Mouse (Mus musculus) CH12.LX (cell line): ENCODE measurements around the gene Gsg1l. TPM values are rescaled to one million over a fixed set of nuclear protein-coding genes. Genes with fewer than 3 reads are reported as not detected.

ENCODE experiments used
- DNase-seq: peaks from one replicate; pipeline ENCODE4 v3.0.0-alpha.2; 2013; ENCODE audit errors: extremely low read depth
- H3K27ac ChIP-seq: 2 replicates; pipeline ENCODE4 v1.5.1; 2012; ENCODE audit warnings: low read depth, mild to moderate bottlenecking, control low read depth, moderate library complexity; ENCODE audit not compliant: insufficient read depth
- H3K27me3 ChIP-seq: replicated peaks from 2 replicates; pipeline ENCODE3; 2012; ENCODE audit warnings: inconsistent platforms
- H3K36me3 ChIP-seq, 2 experiments: replicated peaks in 1 of 2; 2 replicates each; pipeline versions ENCODE3 to v1.6.1; 2012; ENCODE audit warnings: inconsistent platforms in 1 of 2, low read length in 1 of 2, mild to moderate bottlenecking in 1 of 2, mixed read lengths in 1 of 2, moderate library complexity in 1 of 2; ENCODE audit not compliant: control insufficient read depth in 1 of 2, insufficient read depth in 1 of 2
- H3K4me1 ChIP-seq, 2 experiments: 2 replicates each; pipeline ENCODE4 v1.6.1; 2012; ENCODE audit warnings: inconsistent platforms in 1 of 2, moderate library complexity in 1 of 2; ENCODE audit not compliant: insufficient read depth in 2 of 2, control insufficient read depth in 1 of 2
- H3K4me2 ChIP-seq: 2 replicates; pipeline ENCODE4 v1.6.1; 2012; ENCODE audit warnings: low read depth, mild to moderate bottlenecking, control low read depth; ENCODE audit not compliant: poor library complexity, insufficient read depth, severe bottlenecking
- H3K4me3 ChIP-seq, 3 experiments: fragments of 150-350 bp in 1 of 3; sonication (generic) in 1 of 3; replicated peaks in 1 of 3; 2 replicates each; pipeline versions ENCODE3 to v1.5.1; 2011 to 2012; ENCODE audit warnings: low read depth in 2 of 3, low read length in 2 of 3, mild to moderate bottlenecking in 2 of 3, moderate library complexity in 2 of 3, control low read depth in 1 of 3, improper control_type of control experiment in 1 of 3, inconsistent platforms in 1 of 3, mixed read lengths in 1 of 3; ENCODE audit not compliant: poor library complexity in 1 of 3
- H3K79me2 ChIP-seq: replicated peaks from 2 replicates; pipeline ENCODE4 v1.6.1; 2012; ENCODE audit warnings: mild to moderate bottlenecking, moderate library complexity; ENCODE audit not compliant: control insufficient read depth, poor library complexity, insufficient read depth, severe bottlenecking; ENCODE audit errors: extremely low read depth
- H3K9ac ChIP-seq: 2 replicates; pipeline ENCODE4 v1.6.1; 2012; ENCODE audit warnings: low read depth, mild to moderate bottlenecking, control low read depth, moderate library complexity; ENCODE audit not compliant: insufficient read depth
- H3K9me3 ChIP-seq: replicated peaks from 2 replicates; pipeline ENCODE3; 2012; ENCODE audit warnings: low read length, inconsistent platforms, mixed read lengths
- BHLHE40 ChIP-seq: IDR thresholded peaks from 2 replicates; pipeline ENCODE4 v1.6.1; 2011; ENCODE audit warnings: mild to moderate bottlenecking, low read depth, low read length, improper control_type of control experiment
- CHD2 ChIP-seq: IDR thresholded peaks from 2 replicates; pipeline ENCODE4 v1.6.1; 2011; ENCODE audit warnings: low read length, improper control_type of control experiment
- CTCF ChIP-seq, 2 experiments: IDR thresholded peaks in 1 of 2; conservative IDR thresholded peaks in 1 of 2; 2 replicates each; pipeline ENCODE4 v1.5.1; 2011 to 2012; ENCODE audit warnings: low read depth in 2 of 2, low read length in 2 of 2, improper control_type of control experiment in 1 of 2, inconsistent platforms in 1 of 2, mild to moderate bottlenecking in 1 of 2, moderate library complexity in 1 of 2
- E2F4 ChIP-seq: IDR thresholded peaks from 2 replicates; pipeline ENCODE4 v1.6.1; 2011; ENCODE audit warnings: low read depth, low read length, improper control_type of control experiment; ENCODE audit not compliant: insufficient replicate concordance
- ELF1 ChIP-seq: IDR thresholded peaks from 2 replicates; pipeline ENCODE4 v1.6.1; 2014; ENCODE audit warnings: low read depth, mild to moderate bottlenecking, inconsistent platforms, low read length, improper control_type of control experiment
- GABPA ChIP-seq: IDR thresholded peaks from 2 replicates; pipeline ENCODE4 v1.6.1; 2012; ENCODE audit warnings: low read depth, low read length, improper control_type of control experiment, inconsistent platforms; ENCODE audit not compliant: insufficient replicate concordance
- HCFC1 ChIP-seq: IDR thresholded peaks from 2 replicates; pipeline ENCODE4 v1.6.1; 2012; ENCODE audit warnings: low read depth, mild to moderate bottlenecking, inconsistent platforms, low read length, improper control_type of control experiment
- JUND ChIP-seq: conservative IDR thresholded peaks from 2 replicates; pipeline ENCODE4 v1.6.1; 2011; ENCODE audit warnings: low read depth, low read length, improper control_type of control experiment
- MAX ChIP-seq: IDR thresholded peaks from 2 replicates; pipeline ENCODE4 v1.6.1; 2011; ENCODE audit warnings: low read length, improper control_type of control experiment
- MYC ChIP-seq: IDR thresholded peaks from 2 replicates; pipeline ENCODE4 v1.6.1; 2011; ENCODE audit warnings: low read depth, mild to moderate bottlenecking, improper control_type of control experiment, low read length
- NELFE ChIP-seq: IDR thresholded peaks from 2 replicates; pipeline ENCODE4 v1.6.1; 2011; ENCODE audit warnings: low read depth, low read length, improper control_type of control experiment
- PAX5 ChIP-seq: IDR thresholded peaks from 2 replicates; pipeline ENCODE4 v1.6.1; 2012; ENCODE audit warnings: low read length, inconsistent platforms, mixed read lengths
- RCOR1 ChIP-seq: conservative IDR thresholded peaks from 2 replicates; pipeline ENCODE4 v1.6.1; 2012; ENCODE audit warnings: low read depth, mild to moderate bottlenecking, inconsistent platforms, low read length, improper control_type of control experiment
- TBP ChIP-seq: conservative IDR thresholded peaks from 2 replicates; pipeline ENCODE4 v1.6.1; 2011; ENCODE audit warnings: low read depth, low read length, improper control_type of control experiment
- TCF12 ChIP-seq: IDR thresholded peaks from 2 replicates; pipeline ENCODE4 v1.6.1; 2014; ENCODE audit warnings: low read depth, mild to moderate bottlenecking, inconsistent platforms, low read length, improper control_type of control experiment
- USF2 ChIP-seq: conservative IDR thresholded peaks from 2 replicates; pipeline ENCODE4 v1.6.1; 2011; ENCODE audit warnings: low read depth, low read length, improper control_type of control experiment
- ZC3H11A ChIP-seq: IDR thresholded peaks from 2 replicates; pipeline ENCODE4 v1.6.1; 2012; ENCODE audit warnings: low read depth, mild to moderate bottlenecking, inconsistent platforms, low read length, improper control_type of control experiment
- ZMIZ1 ChIP-seq: IDR thresholded peaks from 2 replicates; pipeline ENCODE4 v1.6.1; 2012; ENCODE audit warnings: low read depth, mild to moderate bottlenecking, inconsistent platforms, low read length, improper control_type of control experiment
- ZNF384 ChIP-seq: IDR thresholded peaks from 2 replicates; pipeline ENCODE4 v1.6.1; 2012; ENCODE audit warnings: low read depth, low read length, improper control_type of control experiment, inconsistent platforms
- dilution Hi-C: fragments of 300-500 bp; cut with MboI; formaldehyde crosslinking; loops from 2 replicates; pipeline ENCODE4 v1.14.3; 2020; ENCODE audit warnings: low sequenced_read_pairs; ENCODE audit not compliant: extremely low pct_unique_long_range_greater_than_20kb, extremely low pct_ligation_motif_present
- in situ Hi-C: fragments of 300-500 bp; cut with MboI; formaldehyde crosslinking; loops from 3 replicates; pipeline ENCODE4 v1.14.3; 2019; ENCODE audit warnings: low sequenced_read_pairs, low pct_ligation_motif_present, low pct_unique_long_range_greater_than_20kb, mixed read lengths
- polyA plus RNA-seq: library from polyadenylated mRNA; unstranded; fragments of >175 nt; gene quantifications from 2 replicates; pipeline ENCODE4 v1.2.1, GENCODE M21; 2012; ENCODE audit warnings: low read depth; ENCODE audit not compliant: insufficient read length
- total RNA-seq, 2 experiments: library from RNA; depleted of rRNA; stranded (reverse); fragments of 300-350 nt in 1 of 2; fragments of >200 nt in 1 of 2; gene quantifications; 2 replicates each; pipeline ENCODE4 v1.2.3; 2012 to 2014

The Gsg1l gene
- total and polyA plus RNA-seq, 3 experiments: not detected

DNA sequence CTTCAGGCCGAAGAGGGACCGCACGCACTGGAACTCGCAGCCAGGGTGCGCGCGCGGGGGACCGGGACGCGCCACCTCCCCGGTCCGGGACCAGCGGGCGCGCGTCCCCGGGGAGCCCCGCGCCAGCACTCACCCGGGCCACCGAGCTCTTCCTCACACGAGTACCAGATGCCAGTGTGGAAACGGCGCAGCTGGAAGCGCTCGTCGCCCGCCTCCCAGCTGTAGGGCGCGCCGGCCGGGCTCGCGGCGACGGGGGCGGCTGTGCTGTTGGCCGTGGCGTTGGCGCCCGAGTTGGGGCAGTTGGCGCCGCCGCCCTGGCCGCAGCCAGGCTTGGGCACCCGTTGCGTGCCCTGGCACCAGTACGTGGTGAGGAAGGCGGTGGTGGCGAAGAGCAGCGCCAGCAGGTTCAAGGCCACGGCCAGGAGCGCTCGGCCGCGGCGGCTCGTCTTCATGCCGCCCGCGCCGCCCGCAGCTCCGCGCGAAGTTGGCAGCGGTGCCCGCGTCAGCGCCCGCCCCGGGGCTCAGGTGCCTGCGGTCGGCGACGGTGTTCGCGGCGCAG is 405 bp downstream of the Gsg1l start:
- no peak for TF ChIP-seq CTCF (conservative IDR thresholded peaks at IDR 0.05 in 1 of 2, IDR thresholded peaks at IDR 0.05 in 1 of 2; ENCODE audit: low read depth in 2 of 2, low read length in 2 of 2)
- TF ChIP-seq BHLHE40: no peak
- TF ChIP-seq PAX5: no peak
- no peak for TF ChIP-seq TCF12
- TF ChIP-seq HCFC1: no peak
- no peak for TF ChIP-seq GABPA
- no peak for TF ChIP-seq ZNF384
- TF ChIP-seq NELFE: no peak
- TF ChIP-seq ZC3H11A: no peak
- TF ChIP-seq CHD2: no peak
- TF ChIP-seq MYC: no peak
- no peak for TF ChIP-seq USF2
- TF ChIP-seq RCOR1: no peak
- TF ChIP-seq TBP: no peak
- TF ChIP-seq ELF1: no peak
- Histone ChIP-seq H3K9ac (no peak overlapping the region), H3K36me3 (no peaks in the 10 kb centered on the region), H3K4me2 (no peak overlapping the region), H3K27ac (no peak overlapping the region), H3K79me2 (no peaks in the 10 kb centered on the region), H3K4me1 (no peaks in the 10 kb centered on the region), H3K9me3 (peaks cover 3% of the 10 kb centered on the region), H3K4me3 (no peak overlapping the region), H3K27me3 (peaks cover 6% of the 10 kb centered on the region)
- DNase-seq: no peak
- in situ Hi-C loops (loop anchor here (10.0 kb wide), 1 partner anchor 317 kb away; no protein-coding TSS in a partner anchor), dilution Hi-C loops (no loop called here)

DNA sequence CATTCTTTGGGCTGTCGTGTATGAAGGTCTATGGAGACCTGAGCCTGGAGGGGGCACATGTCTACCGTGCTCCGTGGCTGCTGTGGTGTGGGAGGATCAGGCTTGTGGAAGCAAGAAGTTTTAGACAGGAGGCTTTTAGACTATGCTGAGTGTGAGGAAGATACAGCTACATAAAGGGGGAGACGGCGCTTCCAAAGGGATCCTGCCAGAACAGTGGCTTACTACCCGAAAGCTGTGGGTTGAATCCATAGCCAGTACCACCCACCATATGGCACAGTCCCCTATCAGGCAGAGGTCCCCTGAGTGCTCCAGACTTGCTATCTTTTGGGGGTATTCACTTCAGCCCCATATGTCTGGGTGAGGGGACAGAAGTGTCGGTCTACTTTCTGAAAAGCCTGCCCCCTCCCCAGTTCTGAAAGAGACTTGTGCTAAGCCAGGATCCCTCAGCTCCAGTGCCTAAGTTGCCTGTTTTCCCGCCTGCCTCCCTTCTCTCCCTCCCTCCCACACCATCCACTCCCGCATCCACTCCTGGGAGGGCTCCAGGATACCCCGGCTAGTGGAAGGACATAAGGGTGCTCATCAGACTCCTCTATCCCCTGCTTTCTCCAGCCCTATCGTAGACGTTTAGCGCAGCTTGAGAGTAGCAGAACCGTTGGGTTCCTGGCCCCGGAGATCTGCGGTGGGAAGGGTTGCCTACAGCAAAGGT is 1.1 kb downstream of the Gsg1l start:
- Histone ChIP-seq H3K9me3 (peaks cover 3% of the 10 kb centered on the region), H3K4me2 (no peak overlapping the region), H3K79me2 (no peaks in the 10 kb centered on the region), H3K27ac (no peak overlapping the region), H3K4me3 (no peak overlapping the region), H3K36me3 (no peaks in the 10 kb centered on the region), H3K27me3 (peaks cover 6% of the 10 kb centered on the region), H3K4me1 (no peaks in the 10 kb centered on the region)
- DNase-seq: no peak
- dilution Hi-C loops: no loop called here
- in situ Hi-C loops: loop anchor here (10.0 kb wide), 1 partner anchor 316 kb away; no protein-coding TSS in a partner anchor
- TF ChIP-seq HCFC1 (no peak), CHD2 (no peak), TBP (no peak), TCF12 (no peak), E2F4 (no peak), ZMIZ1 (no peak), MAX (no peak), JUND (no peak), USF2 (no peak)
- TF ChIP-seq, all 38 proteins: peak for 0
- no peak overlapping the region for H3K9ac ChIP-seq
